Mouse (Mus musculus): Measurements from ENCODE around the gene Gpc3.

DNA sequence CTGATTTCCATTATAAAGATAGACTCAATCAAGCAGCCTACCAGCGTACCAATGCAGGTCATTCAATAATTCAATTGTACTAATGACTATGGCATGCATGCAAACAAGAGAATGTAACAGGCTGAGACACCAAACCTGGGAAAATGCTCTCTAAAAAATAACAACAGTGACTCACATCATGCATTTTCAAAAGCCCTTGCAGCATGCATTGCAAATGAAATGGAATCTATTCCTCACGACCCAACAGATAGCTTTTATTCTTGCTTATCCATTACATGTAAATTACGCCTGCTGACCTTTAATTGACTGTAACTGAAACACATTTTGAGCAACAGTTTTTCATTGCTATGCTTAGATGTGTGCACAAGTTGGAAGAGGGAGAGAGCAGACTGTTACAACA lies 200.8 kb downstream of the Gpc3 start:
- TF ChIP-seq CTCF (IDR thresholded peaks at IDR 0.05; ENCODE audit: control insufficient read depth, insufficient read depth, insufficient read length) (no peak), MYOD1 (IDR thresholded peaks at IDR 0.05; ENCODE audit: control insufficient read depth, insufficient read length, low read depth) (no peak), USF1 (IDR thresholded peaks at IDR 0.05; ENCODE audit: low read depth) (no peak), MAX (IDR thresholded peaks at IDR 0.05) (no peak), MYOG (IDR thresholded peaks at IDR 0.05; ENCODE audit: control insufficient read depth, extremely low read depth, insufficient read length) (no peak), CEBPB (IDR thresholded peaks at IDR 0.05; ENCODE audit: low read depth) (no peak), FOSL1 (IDR thresholded peaks at IDR 0.05; ENCODE audit: insufficient read depth, low read length, poor library complexity, severe bottlenecking) (no peak)

All from C2C12 (cell line).